Mouse (Mus musculus) stomach, postnatal 0 days (tissue): ENCODE measurements at regions not wholly inside any gene's neighbourhood (a gene's known extent, or its start where the extent isn't known, plus 50 kb on each side); places are given as distances from the start of the nearest gene placed in this dataset.

Experiments
- CTCF ChIP-seq: IDR thresholded peaks from 2 replicates; pipeline ENCODE4 v1.5.1; 2016; ENCODE audit warnings: antibody characterized with exemption, low read depth, mild to moderate bottlenecking, moderate library complexity
- EP300 ChIP-seq: optimal IDR thresholded peaks from 2 replicates; pipeline ENCODE3; 2016; ENCODE audit warnings: antibody characterized with exemption

DNA sequence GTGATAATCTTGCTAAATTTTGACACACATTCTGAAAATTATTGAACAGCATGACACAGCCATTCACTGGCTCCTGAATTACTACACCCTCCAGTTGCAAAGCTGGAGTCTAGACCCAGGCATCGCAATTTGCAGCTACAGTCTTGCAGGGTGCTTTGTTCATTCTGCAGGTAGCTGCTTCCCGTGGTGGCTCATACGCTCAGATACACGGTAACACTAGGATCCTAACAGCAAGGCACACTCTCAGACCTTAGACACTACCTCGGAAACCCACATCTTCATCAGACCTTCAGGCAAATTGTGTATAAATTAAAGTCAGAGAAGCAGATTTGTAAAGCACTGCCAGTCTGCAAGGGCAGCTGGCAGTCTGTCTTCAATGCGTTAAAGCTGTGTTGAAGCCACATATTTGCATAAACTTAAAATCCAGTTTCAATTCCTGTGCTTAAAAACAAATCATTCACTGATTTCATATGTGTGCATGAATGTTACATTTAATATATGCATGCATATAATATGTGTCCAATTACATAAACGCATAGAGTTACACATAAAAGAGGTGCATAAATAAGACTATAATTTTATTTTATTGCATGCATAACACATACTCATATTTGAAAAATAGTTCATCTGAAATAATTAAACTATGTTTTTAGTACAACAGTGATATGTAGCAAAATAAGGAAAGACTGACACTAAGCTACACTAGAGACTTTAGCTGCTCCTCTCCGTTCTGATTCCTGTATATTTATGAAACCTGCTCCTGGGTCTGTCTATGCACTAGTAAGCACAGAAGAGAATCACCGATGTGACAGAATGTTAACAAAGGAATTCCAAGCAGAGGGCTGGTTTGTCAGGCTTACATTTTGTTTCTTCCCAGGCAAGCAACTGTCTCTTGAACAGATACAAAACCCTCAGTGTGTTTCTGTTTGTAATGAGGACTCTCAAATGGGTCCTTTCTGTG, 227.5 kb upstream of the Itga1 start:
- TF ChIP-seq CTCF (no peak), EP300 (no peak)
